In the genomic region with DNA sequence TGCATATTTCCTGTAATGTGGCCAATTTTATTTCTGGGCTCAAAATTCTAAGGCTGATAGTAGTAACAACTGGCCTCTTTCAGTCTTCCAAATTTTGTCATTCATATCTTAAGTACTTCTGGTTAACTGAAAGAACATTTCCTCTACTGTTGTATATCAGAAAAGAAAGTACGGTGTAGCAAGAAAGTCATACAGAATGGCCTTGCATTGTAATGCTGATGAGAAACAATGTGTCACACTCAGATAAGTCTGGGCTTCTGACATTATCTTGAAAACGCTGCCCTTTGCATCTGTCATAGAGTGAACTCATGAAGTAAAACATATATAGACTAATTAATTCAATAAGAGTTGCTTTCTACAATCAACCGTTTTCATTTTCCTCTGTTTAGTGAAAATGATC, we compare ENCODE assay signal across 47 mouse cellular contexts. TPM values are rescaled to one million over a fixed set of nuclear protein-coding genes. Genes with fewer than 3 reads are reported as not detected.
DNase-seq lines count a peak whose midpoint lies in the region; ATAC-seq and TF ChIP-seq lines count a peak whose summit lies in the region.
"Had no signal": no experiment of that assay in that cellular context is flagged by ENCODE, and none has a peak within 500 bp of the region (broad histone marks: within the 10 kb centered on the region; RNA-seq: fewer than 3 reads in every experiment).

No protein-coding gene starts in this region.

- peak overlapping the region; percentile 21; the same call in 1 of the 2 replicates for H3K4me2 ChIP-seq in liver, embryonic 11.5 days
- H3K4me2 ChIP-seq in liver, embryonic 14.5 days (ENCODE audit: low read depth), result peak overlapping the region; percentile 22; the same call in 1 of the 2 replicates
- H3K4me2 ChIP-seq: embryonic facial prominence, embryonic 15.5 days; heart, embryonic 13.5 days; hindbrain, embryonic 15.5 days; limb, embryonic 12.5 days; midbrain, embryonic 12.5 days; neural tube, embryonic 12.5 days had no signal

- peak; percentile 68; the same call in 1 of the 2 replicates for TF ChIP-seq EP300 in liver, embryonic 14.5 days (IDR thresholded peaks at IDR 0.05; ENCODE audit: low read depth)

- ATAC-seq in liver, embryonic 11.5 days (replicated peaks; ENCODE audit: low FRiP score), result peak; percentile 98
- ATAC-seq in liver, embryonic 14.5 days (ENCODE audit: insufficient read depth), result peak; percentile 95
- peak; percentile 99 for ATAC-seq in megakaryocyte-erythroid progenitor cell, adult 5-6 weeks (replicated peaks; ENCODE audit: low FRiP score, low TSS enrichment, poor library complexity, severe bottlenecking)
- no peak for ATAC-seq in cerebellum, adult (ENCODE audit: insufficient number of reproducible peaks, low FRiP score, low TSS enrichment)
- ATAC-seq: forebrain, embryonic 14.5 days; inflammation-experienced regulatory T-cells, adult 6 months; lung, postnatal 0 days had no signal

- no peaks in the 10 kb centered on the region for H3K27me3 ChIP-seq in liver, embryonic 11.5 days (replicated peaks; ENCODE audit: control insufficient read depth, insufficient read depth, low read length)
- no peaks in the 10 kb centered on the region for H3K27me3 ChIP-seq in liver, embryonic 14.5 days (ENCODE audit: control insufficient read depth, insufficient read depth, low read length)
- H3K27me3 ChIP-seq: CH12.LX; embryonic facial prominence, embryonic 15.5 days; heart, embryonic 13.5 days; hindbrain, embryonic 15.5 days; limb, embryonic 12.5 days; midbrain, embryonic 12.5 days; neural tube, embryonic 12.5 days had no signal

- TF ChIP-seq CTCF in liver, embryonic 14.5 days (IDR thresholded peaks at IDR 0.05; ENCODE audit: low read depth), result no peak

- no peak overlapping the region for H3K9ac ChIP-seq in liver, embryonic 11.5 days (ENCODE audit: low read depth, low read length)
- H3K9ac ChIP-seq in liver, embryonic 14.5 days (replicated peaks), result no peak overlapping the region
- H3K9ac ChIP-seq: embryonic facial prominence, embryonic 15.5 days; heart, embryonic 13.5 days; hindbrain, embryonic 15.5 days; limb, embryonic 12.5 days; midbrain, embryonic 12.5 days; neural tube, embryonic 12.5 days had no signal

- no peak for DNase-seq in liver, embryonic 11.5 days (ENCODE audit: low spot score)
- DNase-seq in liver, result no peak
- peak; percentile 66 for DNase-seq in c-Kit-positive CD71-positive TER-119-positive erythroid progenitor cells, embryonic 14.5 days (ENCODE audit: low spot score)
- peak; percentile 51 to 56 (median 55) for DNase-seq in liver, embryonic 14.5 days (ENCODE audit: low read depth in 3 of 3, low spot score in 3 of 3)
- no peak for DNase-seq in lung, postnatal 4 days
- DNase-seq in heart, adult 18-20 months, result no peak
- DNase-seq: adrenal gland, adult 2 months; adrenal gland, postnatal 36 days; cerebellum, adult 18-20 months; gastrocnemius, postnatal 25 days; heart, adult 2 months; heart, postnatal 14 days; kidney, adult 11 months; kidney, postnatal 25 days; lung, adult 18-20 months; right cerebral cortex, adult 18-20 months; spleen, adult 18-20 months; thymus, adult 18-20 months; thymus, postnatal 36 days had no signal

- H3K4me3 ChIP-seq in liver, embryonic 11.5 days (ENCODE audit: low read depth, low read length), result no peak overlapping the region
- no peak overlapping the region for H3K4me3 ChIP-seq in liver, embryonic 14.5 days (ENCODE audit: insufficient read depth in 1 of 2, low read depth in 2 of 2, low read length in 2 of 2)
- H3K4me3 ChIP-seq: embryonic facial prominence, embryonic 10.5 days; embryonic facial prominence, embryonic 15.5 days; heart, adult 2 months; heart, embryonic 13.5 days; hindbrain, embryonic 10.5 days; hindbrain, embryonic 15.5 days; limb, embryonic 12.5 days; midbrain, embryonic 12.5 days; myocyte; neural tube, embryonic 12.5 days had no signal

- no peaks in the 10 kb centered on the region for H3K36me3 ChIP-seq in liver, embryonic 11.5 days (ENCODE audit: control insufficient read depth, insufficient read depth, low read length)
- no peaks in the 10 kb centered on the region for H3K36me3 ChIP-seq in liver, embryonic 14.5 days (replicated peaks; ENCODE audit: control insufficient read depth, insufficient read depth, low read depth)
- H3K36me3 ChIP-seq: embryonic facial prominence, embryonic 10.5 days; embryonic facial prominence, embryonic 15.5 days; heart, embryonic 13.5 days; hindbrain, embryonic 10.5 days; hindbrain, embryonic 15.5 days; limb, embryonic 12.5 days; midbrain, embryonic 12.5 days; neural tube, embryonic 12.5 days had no signal

- 37% methylated on average over 3 of the region's 3 CpGs for WGBS in liver, embryonic 11.5 days
- 14% methylated on average over 3 of the region's 3 CpGs for WGBS in liver, embryonic 14.5 days (ENCODE audit: insufficient replicate concordance)

- peaks cover 8% of the 10 kb centered on the region for H3K4me1 ChIP-seq in liver, embryonic 11.5 days (replicated peaks; ENCODE audit: control insufficient read depth, insufficient read depth, low read length)
- H3K4me1 ChIP-seq in liver, embryonic 14.5 days (replicated peaks; ENCODE audit: control insufficient read depth in 2 of 2, insufficient read depth in 2 of 2, low read length in 1 of 2), result peaks cover 0 to 6% of the 10 kb centered on the region in 2 experiments; a peak in 2 of 4 replicates
- H3K4me1 ChIP-seq: embryonic facial prominence, embryonic 10.5 days; embryonic facial prominence, embryonic 15.5 days; hindbrain, embryonic 10.5 days; hindbrain, embryonic 15.5 days; limb, embryonic 12.5 days; midbrain, embryonic 12.5 days; neural tube, embryonic 12.5 days had no signal

- H3K9me3 ChIP-seq in liver, embryonic 11.5 days (ENCODE audit: control insufficient read depth, low read length), result no peaks in the 10 kb centered on the region
- H3K9me3 ChIP-seq in liver, embryonic 14.5 days (ENCODE audit: control insufficient read depth, low read length), result no peaks in the 10 kb centered on the region
- H3K9me3 ChIP-seq: embryonic facial prominence, embryonic 10.5 days; embryonic facial prominence, embryonic 15.5 days; heart, embryonic 13.5 days; hindbrain, embryonic 10.5 days; hindbrain, embryonic 15.5 days; limb, embryonic 12.5 days; midbrain, embryonic 12.5 days; neural tube, embryonic 12.5 days had no signal

- H3K27ac ChIP-seq in liver, embryonic 11.5 days (ENCODE audit: low read depth, low read length), result peak overlapping the region; percentile 79
- peak overlapping the region; percentile 40 for H3K27ac ChIP-seq in liver, embryonic 14.5 days
- H3K27ac ChIP-seq: embryonic facial prominence, embryonic 10.5 days; embryonic facial prominence, embryonic 15.5 days; heart, adult 2 months; heart, embryonic 13.5 days; hindbrain, embryonic 10.5 days; hindbrain, embryonic 15.5 days; limb, embryonic 12.5 days; macrophage; midbrain, embryonic 12.5 days; neural tube, embryonic 12.5 days had no signal

RNA-seq across cellular contexts. Expression of gene Slc9c1, which starts 37.2 kb away (rescaled TPM):
- not detected in 2 replicates for polyA plus RNA-seq in liver, embryonic 11.5 days (2014; fragmentation: Nextera tagmentation; extraction: Ambion mirVana)
- not detected in 2 replicates for polyA plus RNA-seq in liver, embryonic 14.5 days (2012; rRNA removed)
- polyA plus RNA-seq in liver, embryonic 14.5 days (2014; fragmentation: Nextera tagmentation; extraction: Ambion mirVana), result not detected in 2 replicates
- not detected in 2 replicates for total RNA-seq in megakaryocyte-erythroid progenitor cell, adult 5-6 weeks (2014; fragmentation: Nextera tagmentation)
- total RNA-seq in megakaryocyte-erythroid progenitor cell, adult 5-6 weeks (2017), result not detected in 2 replicates
- not detected for total RNA-seq in heart, adult 18-20 months (2021)
- total RNA-seq: adrenal gland, adult 2 months; adrenal gland, postnatal 36 days; CH12.LX; ES-E14; gastrocnemius, adult 18-20 months; gastrocnemius, postnatal 25 days; heart, adult 2 months; heart, postnatal 14 days; layer of hippocampus, adult 18-20 months; layer of hippocampus, postnatal 10 days; left cerebral cortex, adult 18-20 months; left cerebral cortex, postnatal 14 days; midbrain, postnatal 0 days had no signal
- polyA plus RNA-seq: adrenal gland, adult 2 months; brain, embryonic 14.5 days; C2C12; embryonic facial prominence, embryonic 10.5 days; embryonic facial prominence, embryonic 15.5 days; forebrain, embryonic 14.5 days; frontal cortex, adult 2 months; heart, adult 2 months; heart, embryonic 13.5 days; hindbrain, embryonic 10.5 days; hindbrain, embryonic 15.5 days; inflammation-experienced regulatory T-cells, adult 6 months; kidney, embryonic 14.5 days; limb, embryonic 12.5 days; lung, postnatal 0 days; macrophage; midbrain, embryonic 12.5 days; midbrain, postnatal 0 days; myocyte; neural tube, embryonic 12.5 days; stomach, embryonic 16.5 days had no signal

RNA-seq across cellular contexts. Expression of gene Gcsam, which starts 37.9 kb away (rescaled TPM):
- polyA plus RNA-seq in liver, embryonic 11.5 days (2014; fragmentation: Nextera tagmentation; extraction: Ambion mirVana), result 1.6 and 2.0 TPM in 2 replicates
- 0.57 and 0.93 TPM in 2 replicates for polyA plus RNA-seq in liver, embryonic 14.5 days (2012; rRNA removed)
- polyA plus RNA-seq in liver, embryonic 14.5 days (2014; fragmentation: Nextera tagmentation; extraction: Ambion mirVana), result 2.4 and 2.8 TPM in 2 replicates
- total RNA-seq in megakaryocyte-erythroid progenitor cell, adult 5-6 weeks (2014; fragmentation: Nextera tagmentation), result 0.27 TPM in 1 of 2 replicates, not detected in the other
- total RNA-seq in megakaryocyte-erythroid progenitor cell, adult 5-6 weeks (2017), result 0.38 and 1.1 TPM in 2 replicates
- total RNA-seq in heart, adult 18-20 months (2021), result under 1 TPM; 0.10 to 0.18 TPM
- total RNA-seq: CH12.LX; ES-E14; layer of hippocampus, adult 18-20 months; layer of hippocampus, postnatal 10 days; left cerebral cortex, adult 18-20 months; left cerebral cortex, postnatal 14 days; midbrain, postnatal 0 days had no signal
- polyA plus RNA-seq: adrenal gland, adult 2 months; C2C12; forebrain, embryonic 14.5 days; frontal cortex, adult 2 months; heart, embryonic 13.5 days; hindbrain, embryonic 15.5 days; midbrain, postnatal 0 days; myocyte had no signal

RNA-seq across cellular contexts. Expression of gene Gm17783, which starts 40.5 kb away (rescaled TPM):
- not detected in 2 replicates for polyA plus RNA-seq in liver, embryonic 11.5 days (2014; fragmentation: Nextera tagmentation; extraction: Ambion mirVana)
- not detected in 2 replicates for polyA plus RNA-seq in liver, embryonic 14.5 days (2012; rRNA removed)
- polyA plus RNA-seq in liver, embryonic 14.5 days (2014; fragmentation: Nextera tagmentation; extraction: Ambion mirVana), result not detected in 2 replicates
- total RNA-seq in megakaryocyte-erythroid progenitor cell, adult 5-6 weeks (2014; fragmentation: Nextera tagmentation), result not detected in 2 replicates
- not detected in 2 replicates for total RNA-seq in megakaryocyte-erythroid progenitor cell, adult 5-6 weeks (2017)
- not detected for total RNA-seq in heart, adult 18-20 months (2021)
- total RNA-seq: adrenal gland, adult 2 months; adrenal gland, postnatal 36 days; CH12.LX; ES-E14; gastrocnemius, adult 18-20 months; gastrocnemius, postnatal 25 days; heart, adult 2 months; heart, postnatal 14 days; layer of hippocampus, adult 18-20 months; layer of hippocampus, postnatal 10 days; left cerebral cortex, adult 18-20 months; midbrain, postnatal 0 days had no signal
- polyA plus RNA-seq: adrenal gland, adult 2 months; brain, embryonic 14.5 days; C2C12; embryonic facial prominence, embryonic 10.5 days; embryonic facial prominence, embryonic 15.5 days; forebrain, embryonic 14.5 days; frontal cortex, adult 2 months; heart, adult 2 months; heart, embryonic 13.5 days; hindbrain, embryonic 10.5 days; hindbrain, embryonic 15.5 days; inflammation-experienced regulatory T-cells, adult 6 months; limb, embryonic 12.5 days; lung, postnatal 0 days; macrophage; midbrain, embryonic 12.5 days; midbrain, postnatal 0 days; myocyte; neural tube, embryonic 12.5 days had no signal

Comparison
In these comparisons a context has a peak if more than half of its experiments do, and no peak if none do; other contexts are left out.
1. DNase-seq: peak in c-Kit-positive CD71-positive TER-119-positive erythroid progenitor cells, embryonic 14.5 days (single experiment) and liver, embryonic 14.5 days (3 of 3); none in liver, embryonic 11.5 days (single experiment), liver (single experiment), lung, postnatal 4 days (0 of 2) and heart, adult 18-20 months (0 of 2).